ENCODE assay signal across 9 mouse cellular contexts in the genomic region with DNA sequence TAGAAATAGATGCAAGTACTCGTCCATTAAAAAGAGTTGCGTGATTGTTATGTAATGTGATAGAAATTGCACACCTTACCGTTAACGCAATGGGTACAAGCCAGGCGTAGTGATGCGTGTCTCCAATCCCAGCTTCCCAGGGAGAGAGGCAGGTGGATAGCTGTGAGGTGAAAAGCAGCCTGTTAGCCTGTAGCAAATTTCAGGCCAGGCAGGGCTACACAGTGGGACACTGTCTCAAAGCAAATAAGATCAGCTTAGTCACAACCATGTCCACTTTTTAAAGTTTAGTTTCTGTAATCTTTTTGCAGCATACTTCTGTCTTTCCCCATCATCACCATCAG.
DNase-seq lines count a peak whose midpoint lies in the region; ATAC-seq and TF ChIP-seq lines count a peak whose summit lies in the region.
"Had no signal": no experiment of that assay in that cellular context is flagged by ENCODE, and none has a peak within 500 bp of the region (broad histone marks: within the 10 kb centered on the region; RNA-seq: fewer than 3 reads in every experiment).

No protein-coding gene starts in this region.

- ATAC-seq in limb, embryonic 11.5 days (ENCODE audit: insufficient number of reproducible peaks, low FRiP score, low TSS enrichment, low read depth) = peak; percentile 61; the same call in 1 of the 2 replicates
- peak; percentile 49 for ATAC-seq in forebrain, embryonic 12.5 days (ENCODE audit: low FRiP score)
- peak; percentile 67 for ATAC-seq in hindbrain, postnatal 0 days
- ATAC-seq in neural tube, embryonic 13.5 days (ENCODE audit: low read depth) = peak; percentile 77

- H3K27me3 ChIP-seq in limb, embryonic 11.5 days (ENCODE audit: control insufficient read depth, insufficient read depth, low read length) = no peaks in the 10 kb centered on the region
- no peaks in the 10 kb centered on the region for H3K27me3 ChIP-seq in limb, embryonic 10.5 days (ENCODE audit: low read depth, poor library complexity, severe bottlenecking)
- H3K27me3 ChIP-seq in forebrain, embryonic 12.5 days = no peaks in the 10 kb centered on the region
- H3K27me3 ChIP-seq in hindbrain, postnatal 0 days (ENCODE audit: insufficient read depth, low read length) = no peaks in the 10 kb centered on the region
- H3K27me3 ChIP-seq in neural tube, embryonic 13.5 days = no peaks in the 10 kb centered on the region

- no peaks in the 10 kb centered on the region for H3K9me3 ChIP-seq in limb, embryonic 11.5 days (ENCODE audit: control insufficient read depth, low read length)
- H3K9me3 ChIP-seq in limb, embryonic 10.5 days (replicated peaks) = no peaks in the 10 kb centered on the region
- H3K9me3 ChIP-seq in forebrain, embryonic 12.5 days = no peaks in the 10 kb centered on the region
- no peaks in the 10 kb centered on the region for H3K9me3 ChIP-seq in hindbrain, postnatal 0 days (ENCODE audit: low read length)
- H3K9me3 ChIP-seq in neural tube, embryonic 13.5 days = no peaks in the 10 kb centered on the region

- whole genome bisulfite sequencing in limb, embryonic 11.5 days = 18% methylated on average over 6 of the region's 6 CpGs
- 17% methylated on average over 6 of the region's 6 CpGs for WGBS in limb, embryonic 10.5 days
- 13% methylated on average over 6 of the region's 6 CpGs for WGBS in forebrain, embryonic 12.5 days
- 24% methylated on average over 6 of the region's 6 CpGs for WGBS in hindbrain, postnatal 0 days
- WGBS in neural tube, embryonic 13.5 days = 18% methylated on average over 6 of the region's 6 CpGs

- no peak overlapping the region for H3K4me3 ChIP-seq in limb, embryonic 11.5 days (ENCODE audit: low read depth, low read length)
- no peak overlapping the region for H3K4me3 ChIP-seq in limb, embryonic 10.5 days
- H3K4me3 ChIP-seq in forebrain, embryonic 12.5 days (replicated peaks) = no peak overlapping the region
- H3K4me3 ChIP-seq in hindbrain, postnatal 0 days (ENCODE audit: low read length) = no peak overlapping the region
- H3K4me3 ChIP-seq in neural tube, embryonic 13.5 days = no peak overlapping the region
- H3K4me3 ChIP-seq: layer of hippocampus, adult 2 months; myocyte had no signal

- H3K4me2 ChIP-seq in limb, embryonic 11.5 days (ENCODE audit: low read depth, severe bottlenecking) = no peak overlapping the region
- H3K4me2 ChIP-seq in forebrain, embryonic 12.5 days = no peak overlapping the region
- H3K4me2 ChIP-seq in hindbrain, postnatal 0 days (ENCODE audit: low read depth, low read length) = peak overlapping the region; percentile 29; the same call in 1 of the 2 replicates
- no peak overlapping the region for H3K4me2 ChIP-seq in neural tube, embryonic 13.5 days

- intact Hi-C loops in left cerebral cortex, postnatal 36 days (cut with DNase I) = no loop called here

- no peak for TF ChIP-seq CTCF in hindbrain, postnatal 0 days (IDR thresholded peaks at IDR 0.05; ENCODE audit: low read depth)

- no peak for DNase-seq in limb, embryonic 11.5 days (ENCODE audit: low spot score)
- DNase-seq in limb, embryonic 10.5 days (ENCODE audit: low spot score) = no peak
- no peak for DNase-seq in hindbrain, postnatal 0 days (ENCODE audit: low spot score)
- no peak for DNase-seq in left cerebral cortex, adult 18-20 months (ENCODE audit: low spot score in 2 of 2)
- no peak for DNase-seq in left cerebral cortex, postnatal 36 days (ENCODE audit: low spot score in 2 of 2)

- H3K36me3 ChIP-seq in limb, embryonic 11.5 days (ENCODE audit: control insufficient read depth, insufficient read depth, low read length) = no peaks in the 10 kb centered on the region
- H3K36me3 ChIP-seq in limb, embryonic 10.5 days = no peaks in the 10 kb centered on the region
- H3K36me3 ChIP-seq in forebrain, embryonic 12.5 days (replicated peaks) = no peaks in the 10 kb centered on the region
- H3K36me3 ChIP-seq in hindbrain, postnatal 0 days (ENCODE audit: insufficient read depth, low read length) = no peaks in the 10 kb centered on the region
- no peaks in the 10 kb centered on the region for H3K36me3 ChIP-seq in neural tube, embryonic 13.5 days

- H3K4me1 ChIP-seq in limb, embryonic 11.5 days (ENCODE audit: control insufficient read depth, insufficient read depth, low read length) = no peaks in the 10 kb centered on the region
- peaks cover 8% of the 10 kb centered on the region; the same call in 1 of the 2 replicates for H3K4me1 ChIP-seq in limb, embryonic 10.5 days
- H3K4me1 ChIP-seq in forebrain, embryonic 12.5 days = no peaks in the 10 kb centered on the region
- no peaks in the 10 kb centered on the region for H3K4me1 ChIP-seq in hindbrain, postnatal 0 days (ENCODE audit: insufficient read depth, low read length)
- no peaks in the 10 kb centered on the region for H3K4me1 ChIP-seq in neural tube, embryonic 13.5 days (replicated peaks)

- H3K9ac ChIP-seq in limb, embryonic 11.5 days (ENCODE audit: low read length) = no peak overlapping the region
- H3K9ac ChIP-seq in forebrain, embryonic 12.5 days = no peak overlapping the region
- no peak overlapping the region for H3K9ac ChIP-seq in hindbrain, postnatal 0 days (replicated peaks; ENCODE audit: low read length)
- H3K9ac ChIP-seq in neural tube, embryonic 13.5 days = no peak overlapping the region

- H3K27ac ChIP-seq in limb, embryonic 11.5 days (replicated peaks; ENCODE audit: low read depth, low read length) = no peak overlapping the region
- no peak overlapping the region for H3K27ac ChIP-seq in limb, embryonic 10.5 days
- H3K27ac ChIP-seq in forebrain, embryonic 12.5 days = no peak overlapping the region
- no peak overlapping the region for H3K27ac ChIP-seq in hindbrain, postnatal 0 days
- H3K27ac ChIP-seq in neural tube, embryonic 13.5 days (replicated peaks) = no peak overlapping the region
- H3K27ac ChIP-seq: layer of hippocampus, adult 2 months had no signal
